11 mouse cellular contexts compared by ENCODE assay signal in the genomic region with DNA sequence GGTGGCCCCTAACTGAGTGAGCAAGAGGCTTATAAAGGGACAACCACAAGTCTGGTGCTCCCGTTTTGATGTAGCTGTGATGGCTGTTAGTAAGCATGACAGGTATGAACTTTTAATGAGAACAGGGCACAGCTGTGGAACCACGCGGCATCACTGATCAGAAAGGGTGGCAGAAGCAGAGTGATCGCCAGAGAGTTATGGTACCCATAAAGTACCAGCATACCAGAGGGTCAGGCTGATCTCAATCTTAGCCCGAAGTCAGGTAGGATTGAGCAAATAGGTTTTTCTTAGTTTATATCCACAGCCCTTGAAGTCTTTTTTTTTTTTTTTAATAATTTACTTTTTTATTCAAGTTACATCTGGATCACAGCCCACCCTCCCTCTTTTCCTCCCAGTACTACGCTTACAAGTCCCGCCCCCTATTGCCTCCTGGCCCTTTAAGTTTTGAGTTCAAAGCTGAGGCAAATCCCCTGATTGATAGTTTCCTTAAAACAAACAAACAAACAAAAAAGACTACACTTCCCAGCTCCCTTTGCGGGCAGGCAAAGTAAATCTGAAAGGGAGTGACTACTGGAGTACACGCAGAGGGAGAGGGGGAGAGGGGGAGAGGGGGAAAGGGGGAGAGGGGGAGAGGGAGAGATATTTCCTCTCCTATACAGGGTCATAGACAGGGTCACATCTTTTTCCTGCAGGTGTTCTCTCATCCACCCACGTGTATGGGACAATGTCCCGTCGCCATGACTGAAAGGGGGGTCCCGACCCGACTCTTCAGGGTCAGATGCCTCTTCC. TPM values are rescaled to one million over a fixed set of nuclear protein-coding genes. Genes with fewer than 3 reads are reported as not detected.
DNase-seq lines count a peak whose midpoint lies in the region; ATAC-seq and TF ChIP-seq lines count a peak whose summit lies in the region.
"Had no signal": no experiment of that assay in that cellular context is flagged by ENCODE, and none has a peak within 500 bp of the region (broad histone marks: within the 10 kb centered on the region; RNA-seq: fewer than 3 reads in every experiment).

No protein-coding gene starts in this region.

- peak overlapping the region; percentile 48 for H3K4me3 ChIP-seq in kidney, adult 2 months (ENCODE audit: insufficient read depth, low read depth, low read length)
- peak overlapping the region; percentile 47 for H3K4me3 ChIP-seq in embryonic facial prominence, embryonic 13.5 days
- peak overlapping the region; percentile 45 for H3K4me3 ChIP-seq in hindbrain, postnatal 0 days (ENCODE audit: low read length)
- H3K4me3 ChIP-seq in midbrain, embryonic 13.5 days (replicated peaks), result peak overlapping the region; percentile 43
- H3K4me3 ChIP-seq: erythroblast, embryonic 14.5 days had no signal

- H3K27me3 ChIP-seq in kidney, adult 2 months (replicated peaks; ENCODE audit: control insufficient read depth, insufficient read depth, low read length), result no peaks in the 10 kb centered on the region
- H3K27me3 ChIP-seq in embryonic facial prominence, embryonic 13.5 days, result no peaks in the 10 kb centered on the region
- no peaks in the 10 kb centered on the region for H3K27me3 ChIP-seq in hindbrain, postnatal 0 days (ENCODE audit: insufficient read depth, low read length)
- no peaks in the 10 kb centered on the region; the same call in 1 of the 2 replicates for H3K27me3 ChIP-seq in midbrain, embryonic 13.5 days

- no peaks in the 10 kb centered on the region for H3K4me1 ChIP-seq in kidney, adult 2 months (ENCODE audit: control insufficient read depth, insufficient read depth, low read length)
- 0 out of 2 replicates have a peak, but pooled peaks cover 3% of the 10 kb centered on the region for H3K4me1 ChIP-seq in embryonic facial prominence, embryonic 13.5 days
- no peaks in the 10 kb centered on the region for H3K4me1 ChIP-seq in hindbrain, postnatal 0 days (ENCODE audit: insufficient read depth, low read length)
- H3K4me1 ChIP-seq in midbrain, embryonic 13.5 days (replicated peaks), result no peaks in the 10 kb centered on the region

- H3K27ac ChIP-seq in kidney, adult 2 months (ENCODE audit: insufficient read depth, low read depth, low read length), result no peak overlapping the region
- no peak overlapping the region for H3K27ac ChIP-seq in embryonic facial prominence, embryonic 13.5 days
- H3K27ac ChIP-seq in hindbrain, postnatal 0 days, result no peak overlapping the region
- no peak overlapping the region for H3K27ac ChIP-seq in midbrain, embryonic 13.5 days

- 13% methylated on average over 14 of the region's 14 CpGs for WGBS in kidney, adult 2 months
- WGBS in embryonic facial prominence, embryonic 13.5 days, result 28% methylated on average over 14 of the region's 14 CpGs
- WGBS in hindbrain, postnatal 0 days, result 30% methylated on average over 14 of the region's 14 CpGs
- WGBS in midbrain, embryonic 13.5 days, result 34% methylated on average over 13 of the region's 14 CpGs

- H3K9ac ChIP-seq in embryonic facial prominence, embryonic 13.5 days, result peak overlapping the region; percentile 68
- H3K9ac ChIP-seq in hindbrain, postnatal 0 days (replicated peaks; ENCODE audit: low read length), result peak overlapping the region; percentile 31; the same call in 1 of the 2 replicates
- H3K9ac ChIP-seq in midbrain, embryonic 13.5 days (replicated peaks), result peak overlapping the region; percentile 59

- peak; percentile 33 for DNase-seq in kidney, adult 2 months
- no peak for DNase-seq in kidney, postnatal 4 days
- peak; percentile 53 for DNase-seq in hindbrain, postnatal 0 days (ENCODE audit: low spot score)
- DNase-seq in frontal cortex, adult 2 months (ENCODE audit: extremely low spot score in 1 of 2, low spot score in 1 of 2), result no peak
- no peak for DNase-seq in cerebellum, adult 18-20 months

- TF ChIP-seq CTCF in kidney, adult 2 months (conservative IDR thresholded peaks at IDR 0.05; ENCODE audit: insufficient read depth, insufficient read length, low read depth, low read length), result no peak
- no peak for TF ChIP-seq CTCF in hindbrain, postnatal 0 days (IDR thresholded peaks at IDR 0.05; ENCODE audit: low read depth)

- peaks cover 8% of the 10 kb centered on the region; the same call in 1 of the 2 replicates for H3K9me3 ChIP-seq in embryonic facial prominence, embryonic 13.5 days
- no peaks in the 10 kb centered on the region for H3K9me3 ChIP-seq in hindbrain, postnatal 0 days (ENCODE audit: low read length)
- H3K9me3 ChIP-seq in midbrain, embryonic 13.5 days, result 0 out of 2 replicates have a peak, but pooled peaks cover 3% of the 10 kb centered on the region
- H3K9me3 ChIP-seq: G1E had no signal

- ATAC-seq in embryonic facial prominence, embryonic 13.5 days (ENCODE audit: insufficient number of reproducible peaks, insufficient read depth, low FRiP score, low TSS enrichment, low read depth), result no peak
- peak; percentile 68 for ATAC-seq in hindbrain, postnatal 0 days
- ATAC-seq in midbrain, embryonic 13.5 days, result peak; percentile 73
- ATAC-seq in frontal cortex, adult (ENCODE audit: low TSS enrichment), result no peak

- no peak for TF ChIP-seq POLR2A in kidney, adult 2 months (IDR thresholded peaks at IDR 0.05; ENCODE audit: low read depth, low read length)

- no peaks in the 10 kb centered on the region for H3K36me3 ChIP-seq in kidney, adult 2 months (ENCODE audit: control insufficient read depth, insufficient read depth, low read length)
- H3K36me3 ChIP-seq in embryonic facial prominence, embryonic 13.5 days, result no peaks in the 10 kb centered on the region
- no peaks in the 10 kb centered on the region for H3K36me3 ChIP-seq in hindbrain, postnatal 0 days (ENCODE audit: insufficient read depth, low read length)
- H3K36me3 ChIP-seq in midbrain, embryonic 13.5 days, result no peaks in the 10 kb centered on the region
- H3K36me3 ChIP-seq: G1E had no signal

- H3K4me2 ChIP-seq in embryonic facial prominence, embryonic 13.5 days, result peak overlapping the region; percentile 83
- H3K4me2 ChIP-seq in hindbrain, postnatal 0 days (ENCODE audit: low read depth, low read length), result peak overlapping the region; percentile 89
- peak overlapping the region; percentile 73 for H3K4me2 ChIP-seq in midbrain, embryonic 13.5 days (replicated peaks)

RNA-seq across cellular contexts. Expression of a gene that starts 1.1 kb away (rescaled TPM):
- 2.3 and 5.9 TPM in 2 replicates for polyA plus RNA-seq in kidney, adult 2 months (2012; rRNA removed)
- 0.76 and 2.9 TPM in 2 replicates for polyA plus RNA-seq in embryonic facial prominence, embryonic 13.5 days (2015; fragmentation: Nextera tagmentation; extraction: Ambion mirVana)
- total RNA-seq in hindbrain, postnatal 0 days (2014; rRNA removed), result 29.7 and 30.2 TPM in 2 replicates
- polyA plus RNA-seq in hindbrain, postnatal 0 days (2015; fragmentation: Nextera tagmentation; extraction: Ambion mirVana), result 29.1 and 30.0 TPM in 2 replicates
- 9.2 and 12.8 TPM in 2 replicates for polyA plus RNA-seq in midbrain, embryonic 13.5 days (2015; fragmentation: Nextera tagmentation; extraction: Ambion mirVana)
- 17.5 and 20.5 TPM in 2 replicates for polyA plus RNA-seq in frontal cortex, adult 2 months (2012; rRNA removed)
- total RNA-seq: G1E had no signal
- polyA plus RNA-seq: G1E had no signal

RNA-seq across cellular contexts. Expression of a gene that starts 32.4 kb away (rescaled TPM):
- 4.8 and 5.6 TPM in 2 replicates for polyA plus RNA-seq in kidney, adult 2 months (2012; rRNA removed)
- 0.38 and 0.39 TPM in 2 replicates for polyA plus RNA-seq in embryonic facial prominence, embryonic 13.5 days (2015; fragmentation: Nextera tagmentation; extraction: Ambion mirVana)
- 1.1 and 1.5 TPM in 2 replicates for total RNA-seq in hindbrain, postnatal 0 days (2014; rRNA removed)
- polyA plus RNA-seq in hindbrain, postnatal 0 days (2015; fragmentation: Nextera tagmentation; extraction: Ambion mirVana), result 0.72 and 0.79 TPM in 2 replicates
- polyA plus RNA-seq in midbrain, embryonic 13.5 days (2015; fragmentation: Nextera tagmentation; extraction: Ambion mirVana), result 0.40 and 0.44 TPM in 2 replicates
- 2.3 and 3.4 TPM in 2 replicates for polyA plus RNA-seq in frontal cortex, adult 2 months (2012; rRNA removed)
- total RNA-seq: megakaryocyte-erythroid progenitor cell, adult 5-6 weeks had no signal
- polyA plus RNA-seq: erythroblast, embryonic 14.5 days; G1E had no signal

RNA-seq across cellular contexts. Expression of a gene that starts 38.0 kb away (rescaled TPM):
- 19.8 and 21.3 TPM in 2 replicates for polyA plus RNA-seq in kidney, adult 2 months (2012; rRNA removed)
- polyA plus RNA-seq in embryonic facial prominence, embryonic 13.5 days (2015; fragmentation: Nextera tagmentation; extraction: Ambion mirVana), result 26.3 and 35.6 TPM in 2 replicates
- total RNA-seq in hindbrain, postnatal 0 days (2014; rRNA removed), result 22.0 and 31.5 TPM in 2 replicates
- polyA plus RNA-seq in hindbrain, postnatal 0 days (2015; fragmentation: Nextera tagmentation; extraction: Ambion mirVana), result 32.9 and 35.2 TPM in 2 replicates
- polyA plus RNA-seq in midbrain, embryonic 13.5 days (2015; fragmentation: Nextera tagmentation; extraction: Ambion mirVana), result 20.0 and 23.6 TPM in 2 replicates
- 11.7 and 15.4 TPM in 2 replicates for polyA plus RNA-seq in frontal cortex, adult 2 months (2012; rRNA removed)

RNA-seq across cellular contexts. Expression of a gene that starts 50.8 kb away (rescaled TPM):
- 0.03 and 0.04 TPM in 2 replicates for polyA plus RNA-seq in kidney, adult 2 months (2012; rRNA removed)
- not detected in 2 replicates for polyA plus RNA-seq in embryonic facial prominence, embryonic 13.5 days (2015; fragmentation: Nextera tagmentation; extraction: Ambion mirVana)
- not detected in 2 replicates for total RNA-seq in hindbrain, postnatal 0 days (2014; rRNA removed)
- not detected in 2 replicates for polyA plus RNA-seq in hindbrain, postnatal 0 days (2015; fragmentation: Nextera tagmentation; extraction: Ambion mirVana)
- not detected in 2 replicates for polyA plus RNA-seq in midbrain, embryonic 13.5 days (2015; fragmentation: Nextera tagmentation; extraction: Ambion mirVana)
- 0.18 and 0.38 TPM in 2 replicates for polyA plus RNA-seq in frontal cortex, adult 2 months (2012; rRNA removed)
- polyA plus RNA-seq: erythroblast, embryonic 14.5 days; G1E had no signal

RNA-seq across cellular contexts. Expression of a gene that starts 53.5 kb away (rescaled TPM):
- polyA plus RNA-seq in kidney, adult 2 months (2012; rRNA removed), result 0.80 and 1.1 TPM in 2 replicates
- polyA plus RNA-seq in embryonic facial prominence, embryonic 13.5 days (2015; fragmentation: Nextera tagmentation; extraction: Ambion mirVana), result 0.62 and 0.65 TPM in 2 replicates
- 18.3 and 19.8 TPM in 2 replicates for total RNA-seq in hindbrain, postnatal 0 days (2014; rRNA removed)
- 9.2 and 9.7 TPM in 2 replicates for polyA plus RNA-seq in hindbrain, postnatal 0 days (2015; fragmentation: Nextera tagmentation; extraction: Ambion mirVana)
- polyA plus RNA-seq in midbrain, embryonic 13.5 days (2015; fragmentation: Nextera tagmentation; extraction: Ambion mirVana), result 16.5 and 18.6 TPM in 2 replicates
- 25.0 and 27.0 TPM in 2 replicates for polyA plus RNA-seq in frontal cortex, adult 2 months (2012; rRNA removed)
- total RNA-seq: megakaryocyte-erythroid progenitor cell, adult 5-6 weeks had no signal
- polyA plus RNA-seq: erythroblast, embryonic 14.5 days; G1E had no signal

Comparison
In these comparisons a context has a peak if more than half of its experiments do, and no peak if none do; other contexts are left out.
1. DNase-seq: peak in kidney, adult 2 months (single experiment) and hindbrain, postnatal 0 days (single experiment); none in kidney, postnatal 4 days (0 of 2), frontal cortex, adult 2 months (0 of 2) and cerebellum, adult 18-20 months (0 of 2).
2. ATAC-seq: peak in hindbrain, postnatal 0 days (single experiment) and midbrain, embryonic 13.5 days (single experiment); none in embryonic facial prominence, embryonic 13.5 days (single experiment) and frontal cortex, adult (single experiment).
3. Peak in every context shown above with its lines, with median percentiles within 50 percentile points of each other: H3K4me3 ChIP-seq, H3K4me2 ChIP-seq and H3K9ac ChIP-seq.